Mouse (Mus musculus) kidney, embryonic 15.5 days (tissue): ENCODE data around the gene Ttc39b. TPM values are rescaled to one million over a fixed set of nuclear protein-coding genes. Genes with fewer than 3 reads are reported as not detected.
"Not testable (repeated sequence)": the region's sequence is repeated elsewhere in the genome, so short reads cannot be mapped to it uniquely, and the experiment has no call there.

Experiments
- ATAC-seq: fragments of 200-750 bp; cut with Nextera tagmentation; replicated peaks from 2 replicates; pipeline ENCODE4 v1.8.0; 2017; ENCODE audit warnings: moderate TSS enrichment; ENCODE audit not compliant: low FRiP score
- H3K27ac ChIP-seq: fragments of 300-500 bp; sonication (generic); 2 replicates; pipeline ENCODE4 v1.5.1; 2015; ENCODE audit warnings: mild to moderate bottlenecking, inconsistent platforms
- H3K27me3 ChIP-seq: fragments of 300-500 bp; sonication (generic); 2 replicates; pipeline ENCODE4 v1.6.1; 2015; ENCODE audit warnings: inconsistent platforms
- H3K36me3 ChIP-seq: fragments of 300-500 bp; sonication (generic); 2 replicates; pipeline ENCODE4 v1.6.1; 2015; ENCODE audit warnings: inconsistent platforms
- H3K4me1 ChIP-seq: fragments of 300-500 bp; sonication (generic); 2 replicates; pipeline ENCODE4 v1.6.1; 2015; ENCODE audit warnings: inconsistent platforms
- H3K4me2 ChIP-seq: fragments of 300-500 bp; sonication (generic); 2 replicates; pipeline ENCODE4 v1.6.1; 2015; ENCODE audit warnings: moderate library complexity, mild to moderate bottlenecking, inconsistent platforms
- H3K4me3 ChIP-seq: fragments of 300-500 bp; sonication (generic); replicated peaks from 2 replicates; pipeline ENCODE4 v1.5.1; 2015; ENCODE audit warnings: mild to moderate bottlenecking, inconsistent platforms
- H3K9ac ChIP-seq: fragments of 300-500 bp; sonication (generic); 2 replicates; pipeline ENCODE4 v1.6.1; 2015; ENCODE audit warnings: mild to moderate bottlenecking, inconsistent platforms
- H3K9me3 ChIP-seq: fragments of 300-500 bp; sonication (generic); replicated peaks from 2 replicates; pipeline ENCODE4 v1.6.1; 2016; ENCODE audit warnings: inconsistent platforms
- WGBS: fragments of 180-500 bp; shearing (Covaris S2); methylation state at CpG from one replicate; pipeline ENCODE4 v1.1.7; 2015; ENCODE audit warnings: mixed read lengths; 5-methylcytosine and 5-hydroxymethylcytosine counted together
- polyA plus RNA-seq: library from polyadenylated mRNA; unstranded; fragments of >200 nt; fragmentation: Nextera tagmentation; extraction: Ambion mirVana; gene quantifications from 2 replicates; pipeline ENCODE4 v1.2.1, GENCODE M21; 2015

Gene Ttc39b
- polyA plus RNA-seq, 1 experiment from 2014 or later: 2.0 TPM

GRCm38 (mm10) chr4:83235304-83235703 is 88.8 kb downstream of the Ttc39b start:
- not testable (repeated sequence) for H3K9me3 ChIP-seq, H3K27ac ChIP-seq

GRCm38 (mm10) chr4:83234739-83235138 is 89.3 kb downstream of the Ttc39b start:
- Histone ChIP-seq H3K36me3 (no peaks in the 10 kb centered on the region), H3K4me1 (peaks cover 14% of the 10 kb centered on the region), H3K27me3 (no peaks in the 10 kb centered on the region), H3K27ac (no peak overlapping the region), H3K4me3 (no peak overlapping the region), H3K4me2 (no peak overlapping the region), H3K9ac (no peak overlapping the region), H3K9me3 (no peaks in the 10 kb centered on the region)
- WGBS: 63% methylated on average over 11 of the region's 11 CpGs
- ATAC-seq: no peak

More at GRCm38 (mm10) chr4:83235304-83235703, 88.8 kb downstream of the Ttc39b start:
- 86% methylated on average over 1 of the region's 3 CpGs for WGBS
- ATAC-seq, H3K36me3 ChIP-seq, H3K9ac ChIP-seq, H3K4me3 ChIP-seq, H3K27me3 ChIP-seq, H3K4me2 ChIP-seq: not testable (repeated sequence)
- H3K4me1 ChIP-seq: peaks cover 14% of the 10 kb centered on the region

GRCm38 (mm10) chr4:83234132-83234531 is 89.9 kb downstream of the Ttc39b start:
- Histone ChIP-seq H3K27me3 (no peaks in the 10 kb centered on the region), H3K36me3 (no peaks in the 10 kb centered on the region), H3K4me1 (peaks cover 18% of the 10 kb centered on the region), H3K9me3 (no peaks in the 10 kb centered on the region), H3K9ac (no peak overlapping the region), H3K4me2 (no peak overlapping the region), H3K4me3 (no peak overlapping the region), H3K27ac (no peak overlapping the region)
- 88% methylated on average over 7 of the region's 7 CpGs for WGBS
- no peak for ATAC-seq

GRCm38 (mm10) chr4:83233181-83234123 is 90.6 kb downstream of the Ttc39b start:
- Histone ChIP-seq H3K4me2 (0 out of 2 replicates have a peak overlapping the region, but pooled peaks have one; percentile 9), H3K27ac (0 out of 2 replicates have a peak overlapping the region, but pooled peaks have one; percentile 18)
- 0 out of 2 replicates have a peak, but pooled peaks have one; percentile 38 for ATAC-seq

GRCm38 (mm10) chr4:83232315-83232880 is 91.7 kb downstream of the Ttc39b start:
- H3K36me3 ChIP-seq: no peaks in the 10 kb centered on the region
- H3K9ac ChIP-seq: no peak overlapping the region
- no peak overlapping the region for H3K4me2 ChIP-seq
- no peak overlapping the region for H3K4me3 ChIP-seq
- ATAC-seq: no peak
- 0 out of 2 replicates have a peak overlapping the region, but pooled peaks have one; percentile 18 for H3K27ac ChIP-seq
- no peaks in the 10 kb centered on the region for H3K9me3 ChIP-seq
- H3K4me1 ChIP-seq: peaks cover 23% of the 10 kb centered on the region
- WGBS: 67% methylated on average over 9 of the region's 9 CpGs
- H3K27me3 ChIP-seq: no peaks in the 10 kb centered on the region

More at GRCm38 (mm10) chr4:83233181-83234123, 90.6 kb downstream of the Ttc39b start:
- Histone ChIP-seq H3K4me3 (no peak overlapping the region), H3K4me1 (peaks cover 23% of the 10 kb centered on the region), H3K36me3 (no peaks in the 10 kb centered on the region), H3K9ac (no peak overlapping the region), H3K27me3 (no peaks in the 10 kb centered on the region), H3K9me3 (no peaks in the 10 kb centered on the region)
- WGBS: 58% methylated on average over 22 of the region's 22 CpGs

- H3K27me3 ChIP-seq: no peaks in the 10 kb centered on the region
- H3K9ac ChIP-seq: no peak overlapping the region
- H3K4me1 ChIP-seq: peaks cover 32% of the 10 kb centered on the region
- WGBS: 64% methylated on average over 9 of the region's 9 CpGs
- peak; percentile 45 for ATAC-seq
- H3K4me3 ChIP-seq: no peak overlapping the region
- H3K27ac ChIP-seq: 0 out of 2 replicates have a peak overlapping the region, but pooled peaks have one; percentile 42
- H3K36me3 ChIP-seq: no peaks in the 10 kb centered on the region
- no peak overlapping the region for H3K4me2 ChIP-seq
- H3K9me3 ChIP-seq: no peaks in the 10 kb centered on the region
Observed at GRCm38 (mm10) chr4:83228664-83229283, 95.3 kb downstream of the Ttc39b start.

GRCm38 (mm10) chr4:83228073-83228472 is 96.0 kb downstream of the Ttc39b start:
- Histone ChIP-seq H3K27me3 (no peaks in the 10 kb centered on the region), H3K4me3 (no peak overlapping the region), H3K36me3 (no peaks in the 10 kb centered on the region), H3K4me2 (no peak overlapping the region), H3K27ac (no peak overlapping the region), H3K4me1 (peaks cover 26% of the 10 kb centered on the region), H3K9me3 (no peaks in the 10 kb centered on the region), H3K9ac (no peak overlapping the region)
- 82% methylated on average over 10 of the region's 10 CpGs for WGBS
- no peak; the same call in 1 of the 2 replicates for ATAC-seq

GRCm38 (mm10) chr4:83225633-83226360 is 98.3 kb downstream of the Ttc39b start:
- H3K4me3 ChIP-seq: no peak overlapping the region
- 81% methylated on average over 8 of the region's 8 CpGs for WGBS
- peaks cover 18% of the 10 kb centered on the region for H3K4me1 ChIP-seq
- no peak overlapping the region for H3K4me2 ChIP-seq
- no peak overlapping the region for H3K9ac ChIP-seq
- no peaks in the 10 kb centered on the region for H3K9me3 ChIP-seq
- peak overlapping the region; percentile 41; the same call in 1 of the 2 replicates for H3K27ac ChIP-seq
- ATAC-seq: peak; percentile 41; the same call in 1 of the 2 replicates
- no peaks in the 10 kb centered on the region for H3K36me3 ChIP-seq
- H3K27me3 ChIP-seq: no peaks in the 10 kb centered on the region

- Histone ChIP-seq H3K27ac (no peak overlapping the region), H3K27me3 (no peaks in the 10 kb centered on the region), H3K4me2 (no peak overlapping the region), H3K36me3 (no peaks in the 10 kb centered on the region), H3K9ac (no peak overlapping the region), H3K9me3 (no peaks in the 10 kb centered on the region), H3K4me1 (peaks cover 15% of the 10 kb centered on the region), H3K4me3 (no peak overlapping the region)
- 38% methylated on average over 5 of the region's 5 CpGs for WGBS
- no peak for ATAC-seq
Observed at GRCm38 (mm10) chr4:83224242-83224641, 99.8 kb downstream of the Ttc39b start.

GRCm38 (mm10) chr4:83223197-83223596 is 100.9 kb downstream of the Ttc39b start:
- no peak overlapping the region for H3K9ac ChIP-seq
- no peak overlapping the region for H3K4me2 ChIP-seq
- H3K9me3 ChIP-seq: no peaks in the 10 kb centered on the region
- 0 out of 2 replicates have a peak, but pooled peaks cover 9% of the 10 kb centered on the region for H3K4me1 ChIP-seq
- H3K27me3 ChIP-seq: no peaks in the 10 kb centered on the region
- 77% methylated on average over 5 of the region's 5 CpGs for WGBS
- no peak for ATAC-seq
- no peak overlapping the region for H3K4me3 ChIP-seq
- H3K27ac ChIP-seq: no peak overlapping the region
- no peaks in the 10 kb centered on the region for H3K36me3 ChIP-seq

- H3K27me3 ChIP-seq: no peaks in the 10 kb centered on the region
- H3K36me3 ChIP-seq: no peaks in the 10 kb centered on the region
- no peak overlapping the region for H3K27ac ChIP-seq
- no peaks in the 10 kb centered on the region for H3K9me3 ChIP-seq
- H3K4me2 ChIP-seq: no peak overlapping the region
- no peak for ATAC-seq
- 74% methylated on average over 13 of the region's 13 CpGs for WGBS
- H3K9ac ChIP-seq: no peak overlapping the region
- H3K4me1 ChIP-seq: 0 out of 2 replicates have a peak, but pooled peaks cover 6% of the 10 kb centered on the region
- H3K4me3 ChIP-seq: no peak overlapping the region
Observed at GRCm38 (mm10) chr4:83220761-83221557, 103.1 kb downstream of the Ttc39b start.
